ENCODE assay signal across 15 mouse cellular contexts in genomic region chr4:43571395-43572045, GRCm38 (mm10). TPM values are rescaled to one million over a fixed set of nuclear protein-coding genes. Genes with fewer than 3 reads are reported as not detected.
A peak's percentile ranks its signal among the peaks of the same experiment; 100 is the strongest.
DNase-seq lines count a peak whose midpoint lies in the region.
"Had no signal": no experiment of that assay in that cellular context is flagged by ENCODE, and none has a peak within 500 bp of the region (broad histone marks: within the 10 kb centered on the region; RNA-seq: fewer than 3 reads in every experiment).

No protein-coding gene starts in this region.

- peak; percentile 83 for DNase-seq in heart, adult 11 months
- no peak for DNase-seq in heart, adult 18-20 months
- peak; percentile 49 for DNase-seq in retina, postnatal 1 day
- no peak for DNase-seq in retina, embryonic 14.5 days (ENCODE audit: low spot score)
- DNase-seq in retina, postnatal 7 days (ENCODE audit: low read depth, low spot score) = peak; percentile 17
- DNase-seq in embryo, embryonic 10 days (ENCODE audit: low spot score) = no peak
- DNase-seq in adrenal gland, adult 8-10 months = no peak
- DNase-seq: adrenal gland, postnatal 25 days; B cell, adult 2 months; cerebellum, adult 11 months; cerebellum, adult 9-10 months; gastrocnemius, postnatal 10 days; heart, postnatal 14 days had no signal

RNA-seq across cellular contexts. Expression of gene Rgp1, which starts 7.0 kb away (rescaled TPM):
- 10 to 100 TPM; 24.3 to 27.9 TPM for total RNA-seq in heart, adult 18-20 months (2021)
- total RNA-seq in adrenal gland, adult 8-10 months (2022) = 10 to 100 TPM; 41.0 to 66.1 (median 56.9) TPM

RNA-seq across cellular contexts. Expression of gene Gba2, which starts 7.2 kb away (rescaled TPM):
- 10 to 100 TPM in 1 of 2 experiments, 1 to 10 TPM in 1; 9.3 to 10.8 TPM for total RNA-seq in heart, adult 18-20 months (2021)
- 10 to 100 TPM; 11.1 to 19.1 (median 15.7) TPM for total RNA-seq in adrenal gland, adult 8-10 months (2022)

RNA-seq across cellular contexts. Expression of gene Tln1, which starts 9.0 kb away (rescaled TPM):
- total RNA-seq in heart, adult 18-20 months (2021) = 100 to 1,000 TPM in 1 of 2 experiments, 10 to 100 TPM in 1; 98.2 to 111 TPM
- 100 to 1,000 TPM; 249 to 319 (median 289) TPM for total RNA-seq in adrenal gland, adult 8-10 months (2022)

RNA-seq across cellular contexts. Expression of gene Creb3, which starts 9.4 kb away (rescaled TPM):
- total RNA-seq in heart, adult 18-20 months (2021) = 10 to 100 TPM; 38.4 to 52.4 TPM
- total RNA-seq in adrenal gland, adult 8-10 months (2022) = 100 to 1,000 TPM; 141 to 201 (median 150) TPM

RNA-seq across cellular contexts. Expression of gene Msmp, which starts 12.8 kb away (rescaled TPM):
- under 1 TPM in 1 of 2 experiments, not detected in 1; 0.54 TPM for total RNA-seq in heart, adult 18-20 months (2021)
- total RNA-seq in adrenal gland, adult 8-10 months (2022) = 1 to 10 TPM; 2.0 to 2.7 (median 2.4) TPM
- total RNA-seq: gastrocnemius, postnatal 4 days; heart, postnatal 14 days; hindbrain, postnatal 0 days had no signal

Comparison
In these comparisons a context has a peak if more than half of its experiments do, and no peak if none do; other contexts are left out.
1. DNase-seq: peak in heart, adult 11 months (single experiment), retina, postnatal 1 day (single experiment) and retina, postnatal 7 days (single experiment); none in heart, adult 18-20 months (0 of 2), retina, embryonic 14.5 days (single experiment), embryo, embryonic 10 days (single experiment) and adrenal gland, adult 8-10 months (single experiment).